Mouse (Mus musculus) bone marrow macrophage, adult 2 months (primary cell): ENCODE data around the gene Cd72. TPM values are rescaled to one million over a fixed set of nuclear protein-coding genes. Genes with fewer than 3 reads are reported as not detected.

Source experiments
- H3K27ac ChIP-seq: 2 replicates; pipeline ENCODE4 v1.5.1; 2012; ENCODE audit warnings: low read depth, low read length; ENCODE audit not compliant: insufficient read depth
- H3K4me1 ChIP-seq: 2 replicates; pipeline ENCODE4 v1.6.1; 2012; ENCODE audit warnings: low read length; ENCODE audit not compliant: control insufficient read depth, insufficient read depth
- H3K4me3 ChIP-seq: 2 replicates; pipeline ENCODE4 v1.5.1; 2012; ENCODE audit warnings: mild to moderate bottlenecking, low read length, moderate library complexity; ENCODE audit not compliant: insufficient read depth
- CTCF ChIP-seq: IDR thresholded peaks from 2 replicates; pipeline ENCODE4 v1.5.1; 2012; ENCODE audit warnings: low read depth, mild to moderate bottlenecking, low read length, moderate library complexity
- POLR2A ChIP-seq: IDR thresholded peaks from 2 replicates; pipeline ENCODE4 v1.6.1; 2012; ENCODE audit warnings: mild to moderate bottlenecking, low read depth, low read length, borderline replicate concordance
- polyA plus RNA-seq: library from polyadenylated mRNA; stranded (reverse); fragments of >200 nt; gene quantifications from 2 replicates; pipeline ENCODE4 v1.2.4, GENCODE M21; 2012; ENCODE audit not compliant: missing spikeins, insufficient read depth, insufficient read length

The Cd72 gene
- polyA plus RNA-seq, 1 experiment: 867 TPM

- no peak overlapping the region for H3K4me3 ChIP-seq
- TF ChIP-seq CTCF: no peak
- TF ChIP-seq POLR2A: no peak
- H3K27ac ChIP-seq: no peak overlapping the region
- peaks cover 9% of the 10 kb centered on the region for H3K4me1 ChIP-seq
These were observed 47.1 kb downstream of the Cd72 start for GRCm38 (mm10) chr4:43407071-43407920.

- Histone ChIP-seq H3K4me3 (no peak overlapping the region), H3K27ac (no peak overlapping the region), H3K4me1 (peaks cover 18% of the 10 kb centered on the region)
- TF ChIP-seq POLR2A (no peak), CTCF (no peak)
These were observed 48.1 kb downstream of the Cd72 start for GRCm38 (mm10) chr4:43406162-43406971.

- H3K4me1 ChIP-seq: peaks cover 21% of the 10 kb centered on the region
- no peak overlapping the region for H3K4me3 ChIP-seq
- H3K27ac ChIP-seq: no peak overlapping the region
- TF ChIP-seq CTCF (no peak), POLR2A (no peak)
These were observed 49.7 kb downstream of the Cd72 start for GRCm38 (mm10) chr4:43404697-43405096.

GRCm38 (mm10) chr4:43402212-43402611 is 52.2 kb downstream of the Cd72 start:
- TF ChIP-seq POLR2A (no peak), CTCF (no peak)
- H3K27ac ChIP-seq: no peak overlapping the region
- H3K4me1 ChIP-seq: peaks cover 25% of the 10 kb centered on the region
- no peak overlapping the region for H3K4me3 ChIP-seq

GRCm38 (mm10) chr4:43401486-43401885 is 52.9 kb downstream of the Cd72 start:
- TF ChIP-seq POLR2A (no peak), CTCF (no peak)
- Histone ChIP-seq H3K27ac (no peak overlapping the region), H3K4me1 (peaks cover 25% of the 10 kb centered on the region), H3K4me3 (no peak overlapping the region)

GRCm38 (mm10) chr4:43400976-43401375 is 53.5 kb downstream of the Cd72 start:
- no peak overlapping the region for H3K4me3 ChIP-seq
- H3K27ac ChIP-seq: no peak overlapping the region
- H3K4me1 ChIP-seq: peaks cover 25% of the 10 kb centered on the region
- TF ChIP-seq CTCF (no peak), POLR2A (no peak)

GRCm38 (mm10) chr4:43399391-43400131 is 54.9 kb downstream of the Cd72 start:
- no peak for TF ChIP-seq CTCF
- no peak for TF ChIP-seq POLR2A
- Histone ChIP-seq H3K4me1 (peaks cover 22% of the 10 kb centered on the region), H3K4me3 (no peak overlapping the region), H3K27ac (no peak overlapping the region)

GRCm38 (mm10) chr4:43398829-43399331 is 55.5 kb downstream of the Cd72 start:
- no peak overlapping the region for H3K4me3 ChIP-seq
- no peak overlapping the region for H3K27ac ChIP-seq
- peaks cover 24% of the 10 kb centered on the region for H3K4me1 ChIP-seq
- TF ChIP-seq CTCF (no peak), POLR2A (no peak)

GRCm38 (mm10) chr4:43398014-43398413 is 56.4 kb downstream of the Cd72 start:
- Histone ChIP-seq H3K4me1 (peaks cover 26% of the 10 kb centered on the region), H3K4me3 (no peak overlapping the region), H3K27ac (no peak overlapping the region)
- no peak for TF ChIP-seq POLR2A
- no peak for TF ChIP-seq CTCF

Other genes starting within 250 kb of the Cd72 start
- gene Atp8b5, start 187.5 kb downstream of the Cd72 start, polyA plus RNA-seq: not detected in 2 replicates
- gene Rusc2, start 72.6 kb downstream of the Cd72 start, polyA plus RNA-seq: 40.0 and 44.3 TPM in 2 replicates
- gene Fam166b, start 25.5 kb downstream of the Cd72 start, polyA plus RNA-seq: not detected in 2 replicates
- 47.2 and 51.5 TPM in 2 replicates for gene Tesk1, start 12.7 kb downstream of the Cd72 start, polyA plus RNA-seq
- gene Sit1, start 29.1 kb upstream of the Cd72 start, polyA plus RNA-seq: not detected in 2 replicates
- gene Ccdc107, start 38.3 kb upstream of the Cd72 start, polyA plus RNA-seq: 33.0 and 39.4 TPM in 2 replicates
- gene Arhgef39, start 45.1 kb upstream of the Cd72 start, polyA plus RNA-seq: 32.5 and 39.2 TPM in 2 replicates
- 5.7 and 6.0 TPM in 2 replicates for gene Car9, start 52.3 kb upstream of the Cd72 start, polyA plus RNA-seq
- 7.0 and 8.9 TPM in 2 replicates for gene Tpm2, start 69.1 kb upstream of the Cd72 start, polyA plus RNA-seq
- gene Creb3, start 107.7 kb upstream of the Cd72 start, polyA plus RNA-seq: 50.7 and 54.0 TPM in 2 replicates
- gene Tln1, start 108.1 kb upstream of the Cd72 start, polyA plus RNA-seq: 168 and 219 TPM in 2 replicates
- 15.8 and 17.3 TPM in 2 replicates for gene Rgp1, start 124.1 kb upstream of the Cd72 start, polyA plus RNA-seq
- 9.6 and 11.3 TPM in 2 replicates for gene Gba2, start 124.2 kb upstream of the Cd72 start, polyA plus RNA-seq
- not detected in 2 replicates for gene Msmp, start 129.9 kb upstream of the Cd72 start, polyA plus RNA-seq
- 0.44 TPM in 1 of 2 replicates, not detected in the other for gene Npr2, start 177.3 kb upstream of the Cd72 start, polyA plus RNA-seq
- gene Spag8, start 199.0 kb upstream of the Cd72 start, polyA plus RNA-seq: not detected in 2 replicates
- gene Hint2, start 201.8 kb upstream of the Cd72 start, polyA plus RNA-seq: 32.7 and 33.1 TPM in 2 replicates
- gene Tmem8b, start 214.3 kb upstream of the Cd72 start, polyA plus RNA-seq: 1.9 and 2.4 TPM in 2 replicates
- 0.15 and 0.21 TPM in 2 replicates for gene Fam221b, start 214.5 kb upstream of the Cd72 start, polyA plus RNA-seq
- gene Olfr70, start 246.2 kb upstream of the Cd72 start, polyA plus RNA-seq: not detected in 2 replicates